Mouse (Mus musculus): Measurements from ENCODE around the gene Tysnd1. TPM values are rescaled to one million over a fixed set of nuclear protein-coding genes. Genes with fewer than 3 reads are reported as not detected.

Gene Tysnd1
- polyA plus RNA-seq, 1 experiment from 2014 or later: 18.3 TPM

DNA sequence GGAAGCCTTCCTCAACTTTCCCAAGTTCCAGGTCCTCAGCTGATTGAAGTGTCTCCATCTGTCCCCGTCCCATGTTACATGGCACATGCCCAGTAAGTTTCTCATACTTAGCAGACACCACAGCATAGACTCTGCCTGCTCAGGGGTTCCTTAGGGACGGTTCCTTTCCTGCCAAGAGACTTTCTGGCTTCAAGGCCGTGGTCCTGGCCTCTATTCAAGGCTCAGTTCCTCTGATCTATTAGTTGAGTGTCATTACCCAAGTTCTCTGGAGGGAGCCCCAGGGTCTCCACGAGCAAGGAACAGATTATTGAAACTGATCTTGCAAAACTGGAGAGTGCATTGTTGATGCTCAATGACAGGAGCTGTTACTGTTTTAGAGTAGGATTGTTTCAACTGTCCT, 9.3 kb downstream of the Tysnd1 start:
- Histone ChIP-seq H3K4me1 (ENCODE audit: insufficient read depth, low read depth, low read length) (no peaks in the 10 kb centered on the region), H3K27me3 (replicated peaks; ENCODE audit: insufficient read depth, low read length) (no peaks in the 10 kb centered on the region), H3K27ac (ENCODE audit: low read length) (no peak overlapping the region), H3K4me2 (replicated peaks; ENCODE audit: low read depth, low read length) (no peak overlapping the region), H3K9me3 (ENCODE audit: low read length) (no peaks in the 10 kb centered on the region), H3K9ac (replicated peaks; ENCODE audit: low read depth) (no peak overlapping the region), H3K36me3 (ENCODE audit: insufficient read depth, low read length) (0 out of 2 replicates have a peak, but pooled peaks cover 6% of the 10 kb centered on the region), H3K4me3 (ENCODE audit: low read depth, low read length) (no peak overlapping the region)
- no peak for TF ChIP-seq CTCF (IDR thresholded peaks at IDR 0.05)
- TF ChIP-seq EP300 (IDR thresholded peaks at IDR 0.05): no peak
- DNase-seq (ENCODE audit: low spot score) (no peak), ATAC-seq (no peak)
- 68% methylated on average over 4 of the region's 4 CpGs for WGBS

GRCm38 (mm10) chr10:61706412-61707375, 11.4 kb downstream of the Tysnd1 start:
- DNase-seq (ENCODE audit: low spot score): peak; percentile 18
- Histone ChIP-seq H3K27me3 (replicated peaks; ENCODE audit: insufficient read depth, low read length) (no peaks in the 10 kb centered on the region), H3K4me2 (replicated peaks; ENCODE audit: low read depth, low read length) (no peak overlapping the region), H3K9ac (replicated peaks; ENCODE audit: low read depth) (no peak overlapping the region), H3K9me3 (ENCODE audit: low read length) (no peaks in the 10 kb centered on the region), H3K27ac (ENCODE audit: low read length) (no peak overlapping the region), H3K4me1 (ENCODE audit: insufficient read depth, low read depth, low read length) (no peaks in the 10 kb centered on the region), H3K4me3 (ENCODE audit: low read depth, low read length) (no peak overlapping the region), H3K36me3 (ENCODE audit: insufficient read depth, low read length) (no peaks in the 10 kb centered on the region)
- peak; percentile 69 for ATAC-seq
- no peak for TF ChIP-seq CTCF (IDR thresholded peaks at IDR 0.05)
- 70% methylated on average over 6 of the region's 6 CpGs for WGBS

- Histone ChIP-seq H3K27me3 (replicated peaks; ENCODE audit: insufficient read depth, low read length) (no peaks in the 10 kb centered on the region), H3K27ac (ENCODE audit: low read length) (no peak overlapping the region), H3K9me3 (ENCODE audit: low read length) (no peaks in the 10 kb centered on the region), H3K4me2 (replicated peaks; ENCODE audit: low read depth, low read length) (no peak overlapping the region), H3K9ac (replicated peaks; ENCODE audit: low read depth) (no peak overlapping the region), H3K4me3 (ENCODE audit: low read depth, low read length) (no peak overlapping the region), H3K4me1 (ENCODE audit: insufficient read depth, low read depth, low read length) (peaks cover 2% of the 10 kb centered on the region; the same call in 1 of the 2 replicates), H3K36me3 (ENCODE audit: insufficient read depth, low read length) (no peaks in the 10 kb centered on the region)
- no peak for TF ChIP-seq CTCF (IDR thresholded peaks at IDR 0.05)
- no peak for TF ChIP-seq EP300 (IDR thresholded peaks at IDR 0.05)
- DNase-seq (ENCODE audit: low spot score) (no peak), ATAC-seq (no peak)
- 72% methylated on average over 3 of the region's 3 CpGs for WGBS
These were observed 18.3 kb downstream of the Tysnd1 start for GRCm38 (mm10) chr10:61713601-61714000.

- H3K27ac ChIP-seq (ENCODE audit: low read length): no peak overlapping the region
- ATAC-seq: no peak
- H3K4me3 ChIP-seq (ENCODE audit: low read depth, low read length): no peak overlapping the region
- no peaks in the 10 kb centered on the region for H3K9me3 ChIP-seq (ENCODE audit: low read length)
- no peak for DNase-seq (ENCODE audit: low spot score)
- no peaks in the 10 kb centered on the region for H3K36me3 ChIP-seq (ENCODE audit: insufficient read depth, low read length)
- no peak overlapping the region for H3K9ac ChIP-seq (replicated peaks; ENCODE audit: low read depth)
- no peaks in the 10 kb centered on the region for H3K27me3 ChIP-seq (replicated peaks; ENCODE audit: insufficient read depth, low read length)
- H3K4me1 ChIP-seq (ENCODE audit: insufficient read depth, low read depth, low read length): peaks cover 2% of the 10 kb centered on the region; the same call in 1 of the 2 replicates
- no peak for TF ChIP-seq CTCF (IDR thresholded peaks at IDR 0.05)
- TF ChIP-seq EP300 (IDR thresholded peaks at IDR 0.05): no peak
- H3K4me2 ChIP-seq (replicated peaks; ENCODE audit: low read depth, low read length): no peak overlapping the region
- WGBS: 94% methylated on average over 4 of the region's 4 CpGs
These were observed 18.8 kb downstream of the Tysnd1 start for GRCm38 (mm10) chr10:61714146-61714545.

- Histone ChIP-seq H3K27ac (ENCODE audit: low read length) (peak within 1 kb of the TSS; percentile 26; the same call in 1 of the 2 replicates), H3K4me1 (ENCODE audit: insufficient read depth, low read depth, low read length) (peaks cover 2% of the 10 kb centered on the region; the same call in 1 of the 2 replicates), H3K4me2 (replicated peaks; ENCODE audit: low read depth, low read length) (peak within 1 kb of the TSS; percentile 83), H3K36me3 (ENCODE audit: insufficient read depth, low read length) (no peaks in the 10 kb centered on the region), H3K27me3 (replicated peaks; ENCODE audit: insufficient read depth, low read length) (no peaks in the 10 kb centered on the region), H3K9me3 (ENCODE audit: low read length) (no peaks in the 10 kb centered on the region), H3K9ac (replicated peaks; ENCODE audit: low read depth) (0 out of 2 replicates have a peak within 1 kb of the TSS, but pooled peaks have one; percentile 29), H3K4me3 (ENCODE audit: low read depth, low read length) (peak within 1 kb of the TSS; percentile 52)
- ATAC-seq: peak; percentile 97
- DNase-seq (ENCODE audit: low spot score): peak; percentile 95
- 16% methylated on average over 26 of the region's 36 CpGs for WGBS
- TF ChIP-seq EP300 (IDR thresholded peaks at IDR 0.05) (no peak), CTCF (IDR thresholded peaks at IDR 0.05) (no peak)
These were observed 19.6 kb downstream of the Tysnd1 start, which contains the start of gene Aifm2 for GRCm38 (mm10) chr10:61714771-61715461. Gene Aifm2 (plus strand): TSS chr10:61715263.

DNA sequence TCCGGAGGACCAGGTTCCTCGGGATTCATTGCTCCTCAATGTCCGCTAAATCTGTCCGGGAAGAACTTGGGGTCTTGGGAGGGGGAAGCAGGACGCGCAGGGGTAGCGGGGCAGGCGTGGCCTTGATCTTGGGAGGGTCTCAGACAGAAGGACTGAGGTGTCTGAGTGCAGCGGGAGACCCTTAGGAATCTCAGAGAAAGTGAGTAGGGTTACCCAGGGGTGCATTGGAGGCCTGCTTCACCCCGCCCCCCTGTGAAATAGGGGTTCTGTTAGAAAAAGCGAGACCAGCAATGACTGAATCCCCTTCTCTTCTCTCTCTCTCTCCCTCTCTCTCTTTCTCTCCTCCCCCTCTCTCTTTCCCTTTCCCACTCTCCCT, 20.1 kb downstream of the Tysnd1 start:
- ATAC-seq: peak; percentile 15
- Histone ChIP-seq H3K9ac (replicated peaks; ENCODE audit: low read depth) (0 out of 2 replicates have a peak overlapping the region, but pooled peaks have one; percentile 29), H3K4me3 (ENCODE audit: low read depth, low read length) (peak overlapping the region; percentile 52), H3K4me2 (replicated peaks; ENCODE audit: low read depth, low read length) (peak overlapping the region; percentile 83), H3K27ac (ENCODE audit: low read length) (peak overlapping the region; percentile 26; the same call in 1 of the 2 replicates), H3K9me3 (ENCODE audit: low read length) (no peaks in the 10 kb centered on the region), H3K27me3 (replicated peaks; ENCODE audit: insufficient read depth, low read length) (no peaks in the 10 kb centered on the region), H3K36me3 (ENCODE audit: insufficient read depth, low read length) (no peaks in the 10 kb centered on the region), H3K4me1 (ENCODE audit: insufficient read depth, low read depth, low read length) (peaks cover 2% of the 10 kb centered on the region; the same call in 1 of the 2 replicates)
- no peak for DNase-seq (ENCODE audit: low spot score)
- 2% methylated on average over 11 of the region's 11 CpGs for WGBS
- TF ChIP-seq CTCF (IDR thresholded peaks at IDR 0.05): no peak
- no peak for TF ChIP-seq EP300 (IDR thresholded peaks at IDR 0.05)
